Mouse (Mus musculus): ENCODE results near the gene Snx9. TPM values are rescaled to one million over a fixed set of nuclear protein-coding genes. Genes with fewer than 3 reads are reported as not detected.

Gene Snx9
- polyA plus RNA-seq, 1 experiment from 2014 or later = 30.4 TPM

- no peak overlapping the region for H3K4me2 ChIP-seq (ENCODE audit: low read depth, low read length)
- no peak for ATAC-seq (replicated peaks; ENCODE audit: insufficient number of reproducible peaks, low FRiP score, low TSS enrichment, low read depth)
Measured at GRCm38 (mm10) chr17:5958636-5959035, 117.5 kb downstream of the Snx9 start.

GRCm38 (mm10) chr17:5959096-5959495 is 118.0 kb downstream of the Snx9 start:
- H3K4me3 ChIP-seq (ENCODE audit: low read depth, low read length) = no peak overlapping the region
- no peak for ATAC-seq (replicated peaks; ENCODE audit: insufficient number of reproducible peaks, low FRiP score, low TSS enrichment, low read depth)

More at GRCm38 (mm10) chr17:5958636-5959035, 117.5 kb downstream of the Snx9 start:
- Histone ChIP-seq H3K27me3 (ENCODE audit: control insufficient read depth, insufficient read depth, low read length) (no peaks in the 10 kb centered on the region), H3K4me1 (ENCODE audit: control insufficient read depth, insufficient read depth, low read length) (no peaks in the 10 kb centered on the region; the same call in 1 of the 2 replicates), H3K36me3 (replicated peaks; ENCODE audit: control insufficient read depth, insufficient read depth, low read depth, low read length) (no peaks in the 10 kb centered on the region), H3K27ac (replicated peaks; ENCODE audit: low read depth, low read length) (no peak overlapping the region), H3K9me3 (replicated peaks; ENCODE audit: control insufficient read depth, low read length) (no peaks in the 10 kb centered on the region), H3K9ac (replicated peaks; ENCODE audit: low read length) (no peak overlapping the region), H3K4me3 (ENCODE audit: low read depth, low read length) (no peak overlapping the region)
- WGBS = 85% methylated on average over 10 of the region's 10 CpGs
- DNase-seq (ENCODE audit: low spot score) = no peak

GRCm38 (mm10) chr17:5959802-5960201 is 118.7 kb downstream of the Snx9 start:
- Histone ChIP-seq H3K27ac (replicated peaks; ENCODE audit: low read depth, low read length) (no peak overlapping the region), H3K9ac (replicated peaks; ENCODE audit: low read length) (peak overlapping the region; percentile 6; the same call in 1 of the 2 replicates)

More at GRCm38 (mm10) chr17:5959096-5959495, 118.0 kb downstream of the Snx9 start:
- Histone ChIP-seq H3K9ac (replicated peaks; ENCODE audit: low read length) (no peak overlapping the region), H3K4me1 (ENCODE audit: control insufficient read depth, insufficient read depth, low read length) (no peaks in the 10 kb centered on the region; the same call in 1 of the 2 replicates), H3K27me3 (ENCODE audit: control insufficient read depth, insufficient read depth, low read length) (no peaks in the 10 kb centered on the region), H3K4me2 (ENCODE audit: low read depth, low read length) (no peak overlapping the region), H3K27ac (replicated peaks; ENCODE audit: low read depth, low read length) (no peak overlapping the region), H3K9me3 (replicated peaks; ENCODE audit: control insufficient read depth, low read length) (no peaks in the 10 kb centered on the region), H3K36me3 (replicated peaks; ENCODE audit: control insufficient read depth, insufficient read depth, low read depth, low read length) (no peaks in the 10 kb centered on the region)
- 68% methylated on average over 7 of the region's 7 CpGs for WGBS
- peak; percentile 40 for DNase-seq (ENCODE audit: low spot score)

GRCm38 (mm10) chr17:5963766-5964165 is 122.6 kb downstream of the Snx9 start:
- H3K9me3 ChIP-seq (replicated peaks; ENCODE audit: control insufficient read depth, low read length) = no peaks in the 10 kb centered on the region
- no peak overlapping the region for H3K4me3 ChIP-seq (ENCODE audit: low read depth, low read length)
- ATAC-seq (replicated peaks; ENCODE audit: insufficient number of reproducible peaks, low FRiP score, low TSS enrichment, low read depth) = no peak
- DNase-seq (ENCODE audit: low spot score) = no peak
- WGBS = 91% methylated on average over 8 of the region's 8 CpGs
- H3K4me1 ChIP-seq (ENCODE audit: control insufficient read depth, insufficient read depth, low read length) = no peaks in the 10 kb centered on the region; the same call in 1 of the 2 replicates
- H3K27me3 ChIP-seq (ENCODE audit: control insufficient read depth, insufficient read depth, low read length) = no peaks in the 10 kb centered on the region
- no peak overlapping the region for H3K9ac ChIP-seq (replicated peaks; ENCODE audit: low read length)
- H3K36me3 ChIP-seq (replicated peaks; ENCODE audit: control insufficient read depth, insufficient read depth, low read depth, low read length) = no peaks in the 10 kb centered on the region
- H3K27ac ChIP-seq (replicated peaks; ENCODE audit: low read depth, low read length) = no peak overlapping the region
- no peak overlapping the region for H3K4me2 ChIP-seq (ENCODE audit: low read depth, low read length)

More at GRCm38 (mm10) chr17:5959802-5960201, 118.7 kb downstream of the Snx9 start:
- DNase-seq (ENCODE audit: low spot score) = peak; percentile 35
- H3K4me1 ChIP-seq (ENCODE audit: control insufficient read depth, insufficient read depth, low read length) = no peaks in the 10 kb centered on the region; the same call in 1 of the 2 replicates
- H3K27me3 ChIP-seq (ENCODE audit: control insufficient read depth, insufficient read depth, low read length) = no peaks in the 10 kb centered on the region
- H3K9me3 ChIP-seq (replicated peaks; ENCODE audit: control insufficient read depth, low read length) = no peaks in the 10 kb centered on the region
- H3K4me3 ChIP-seq (ENCODE audit: low read depth, low read length) = no peak overlapping the region
- H3K36me3 ChIP-seq (replicated peaks; ENCODE audit: control insufficient read depth, insufficient read depth, low read depth, low read length) = no peaks in the 10 kb centered on the region
- 51% methylated on average over 9 of the region's 9 CpGs for WGBS
- H3K4me2 ChIP-seq (ENCODE audit: low read depth, low read length) = no peak overlapping the region
- no peak for ATAC-seq (replicated peaks; ENCODE audit: insufficient number of reproducible peaks, low FRiP score, low TSS enrichment, low read depth)

GRCm38 (mm10) chr17:5965084-5965781 is 124.1 kb downstream of the Snx9 start:
- no peak overlapping the region for H3K4me3 ChIP-seq (ENCODE audit: low read depth, low read length)
- no peaks in the 10 kb centered on the region for H3K9me3 ChIP-seq (replicated peaks; ENCODE audit: control insufficient read depth, low read length)
- H3K36me3 ChIP-seq (replicated peaks; ENCODE audit: control insufficient read depth, insufficient read depth, low read depth, low read length) = no peaks in the 10 kb centered on the region
- H3K27ac ChIP-seq (replicated peaks; ENCODE audit: low read depth, low read length) = no peak overlapping the region
- H3K27me3 ChIP-seq (ENCODE audit: control insufficient read depth, insufficient read depth, low read length) = no peaks in the 10 kb centered on the region
- no peak overlapping the region for H3K4me2 ChIP-seq (ENCODE audit: low read depth, low read length)
- ATAC-seq (replicated peaks; ENCODE audit: insufficient number of reproducible peaks, low FRiP score, low TSS enrichment, low read depth) = no peak
- DNase-seq (ENCODE audit: low spot score) = no peak
- 25% methylated on average over 9 of the region's 9 CpGs for WGBS
- H3K9ac ChIP-seq (replicated peaks; ENCODE audit: low read length) = no peak overlapping the region
- H3K4me1 ChIP-seq (ENCODE audit: control insufficient read depth, insufficient read depth, low read length) = no peaks in the 10 kb centered on the region; the same call in 1 of the 2 replicates

DNA sequence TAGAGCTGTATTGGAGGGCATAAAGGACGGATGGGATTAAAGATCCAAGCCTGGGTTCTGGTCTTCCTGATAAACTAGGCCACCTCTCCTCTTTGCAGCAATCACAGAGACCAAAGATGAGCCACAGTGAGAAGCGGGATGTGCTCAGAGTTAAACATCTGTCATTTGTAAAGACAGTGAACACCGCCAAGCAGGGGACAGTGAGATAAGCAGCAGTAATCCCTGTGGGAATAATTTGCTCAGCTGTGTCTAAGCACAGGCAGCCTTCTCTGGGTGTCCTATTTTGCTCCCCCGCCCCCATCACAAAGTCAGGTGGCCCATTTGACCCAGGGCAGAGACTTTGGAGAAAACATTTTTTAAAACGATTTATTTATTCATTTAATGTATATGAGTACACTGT is 125.6 kb downstream of the Snx9 start:
- no peaks in the 10 kb centered on the region for H3K36me3 ChIP-seq (replicated peaks; ENCODE audit: control insufficient read depth, insufficient read depth, low read depth, low read length)
- DNase-seq (ENCODE audit: low spot score) (no peak), ATAC-seq (replicated peaks; ENCODE audit: insufficient number of reproducible peaks, low FRiP score, low TSS enrichment, low read depth) (no peak)
- 76% methylated on average over 5 of the region's 5 CpGs for WGBS
- no peak overlapping the region for H3K9ac ChIP-seq (replicated peaks; ENCODE audit: low read length)
- H3K27ac ChIP-seq (replicated peaks; ENCODE audit: low read depth, low read length) = no peak overlapping the region
- H3K9me3 ChIP-seq (replicated peaks; ENCODE audit: control insufficient read depth, low read length) = no peaks in the 10 kb centered on the region
- H3K27me3 ChIP-seq (ENCODE audit: control insufficient read depth, insufficient read depth, low read length) = no peaks in the 10 kb centered on the region
- no peak overlapping the region for H3K4me2 ChIP-seq (ENCODE audit: low read depth, low read length)
- H3K4me1 ChIP-seq (ENCODE audit: control insufficient read depth, insufficient read depth, low read length) = no peaks in the 10 kb centered on the region
- H3K4me3 ChIP-seq (ENCODE audit: low read depth, low read length) = no peak overlapping the region

- ATAC-seq (replicated peaks; ENCODE audit: insufficient number of reproducible peaks, low FRiP score, low TSS enrichment, low read depth) (no peak), DNase-seq (ENCODE audit: low spot score) (no peak)
- H3K27me3 ChIP-seq (ENCODE audit: control insufficient read depth, insufficient read depth, low read length) = no peaks in the 10 kb centered on the region
- no peak overlapping the region for H3K4me2 ChIP-seq (ENCODE audit: low read depth, low read length)
- no peaks in the 10 kb centered on the region for H3K4me1 ChIP-seq (ENCODE audit: control insufficient read depth, insufficient read depth, low read length)
- no peaks in the 10 kb centered on the region for H3K36me3 ChIP-seq (replicated peaks; ENCODE audit: control insufficient read depth, insufficient read depth, low read depth, low read length)
- no peak overlapping the region for H3K4me3 ChIP-seq (ENCODE audit: low read depth, low read length)
- 56% methylated on average over 6 of the region's 6 CpGs for WGBS
- no peaks in the 10 kb centered on the region for H3K9me3 ChIP-seq (replicated peaks; ENCODE audit: control insufficient read depth, low read length)
- no peak overlapping the region for H3K27ac ChIP-seq (replicated peaks; ENCODE audit: low read depth, low read length)
- H3K9ac ChIP-seq (replicated peaks; ENCODE audit: low read length) = no peak overlapping the region
Measured at GRCm38 (mm10) chr17:5968562-5968961, 127.4 kb downstream of the Snx9 start.

- no peak overlapping the region for H3K9ac ChIP-seq (replicated peaks; ENCODE audit: low read length)
- 70% methylated on average over 3 of the region's 3 CpGs for WGBS
- no peak for ATAC-seq (replicated peaks; ENCODE audit: insufficient number of reproducible peaks, low FRiP score, low TSS enrichment, low read depth)
Measured at GRCm38 (mm10) chr17:5969246-5969645, 128.1 kb downstream of the Snx9 start.

More at GRCm38 (mm10) chr17:5969246-5969645, 128.1 kb downstream of the Snx9 start:
- H3K36me3 ChIP-seq (replicated peaks; ENCODE audit: control insufficient read depth, insufficient read depth, low read depth, low read length) = no peaks in the 10 kb centered on the region
- H3K9me3 ChIP-seq (replicated peaks; ENCODE audit: control insufficient read depth, low read length) = no peaks in the 10 kb centered on the region
- DNase-seq (ENCODE audit: low spot score) = no peak
- no peak overlapping the region for H3K4me2 ChIP-seq (ENCODE audit: low read depth, low read length)
- H3K4me1 ChIP-seq (ENCODE audit: control insufficient read depth, insufficient read depth, low read length) = no peaks in the 10 kb centered on the region
- H3K27me3 ChIP-seq (ENCODE audit: control insufficient read depth, insufficient read depth, low read length) = no peaks in the 10 kb centered on the region
- no peak overlapping the region for H3K27ac ChIP-seq (replicated peaks; ENCODE audit: low read depth, low read length)
- no peak overlapping the region for H3K4me3 ChIP-seq (ENCODE audit: low read depth, low read length)

Measured in embryonic facial prominence, embryonic 11.5 days (tissue).